Mouse (Mus musculus) lung, embryonic 16.5 days (tissue): ENCODE results near the gene Hoxa5. TPM values are rescaled to one million over a fixed set of nuclear protein-coding genes. Genes with fewer than 3 reads are reported as not detected.

ENCODE experiments used
- ATAC-seq: fragments of 200-750 bp; cut with Nextera tagmentation; 2 replicates; pipeline ENCODE4 v1.8.0; 2017; ENCODE audit warnings: low read depth, mild to moderate bottlenecking, moderate library complexity
- H3K27ac ChIP-seq: fragments of 300-500 bp; sonication (generic); 2 replicates; pipeline ENCODE4 v1.5.1; 2014; ENCODE audit warnings: mild to moderate bottlenecking, control low read depth, low read length
- H3K27me3 ChIP-seq: fragments of 300-500 bp; sonication (generic); 2 replicates; pipeline ENCODE4 v1.6.1; 2014; ENCODE audit warnings: low read depth, low read length, mixed read lengths; ENCODE audit not compliant: control insufficient read depth, insufficient read depth
- H3K36me3 ChIP-seq: fragments of 300-500 bp; sonication (generic); 2 replicates; pipeline ENCODE4 v1.6.1; 2014; ENCODE audit warnings: low read length; ENCODE audit not compliant: control insufficient read depth, insufficient read depth
- H3K4me1 ChIP-seq: fragments of 300-500 bp; sonication (generic); replicated peaks from 2 replicates; pipeline ENCODE4 v1.6.1; 2014; ENCODE audit warnings: low read length, mixed read lengths; ENCODE audit not compliant: control insufficient read depth, insufficient read depth
- H3K4me2 ChIP-seq: fragments of 300-500 bp; sonication (generic); 2 replicates; pipeline ENCODE4 v1.6.1; 2014; ENCODE audit warnings: low read depth, low read length, control low read depth
- H3K4me3 ChIP-seq: fragments of 300-500 bp; sonication (generic); 2 replicates; pipeline ENCODE4 v1.5.1; 2014; ENCODE audit warnings: mild to moderate bottlenecking, low read length, control low read depth
- H3K9ac ChIP-seq: fragments of 300-500 bp; sonication (generic); 2 replicates; pipeline ENCODE4 v1.6.1; 2014; ENCODE audit warnings: low read length, control low read depth
- H3K9me3 ChIP-seq: fragments of 300-500 bp; sonication (generic); 2 replicates; pipeline ENCODE4 v1.6.1; 2016; ENCODE audit warnings: low read length; ENCODE audit not compliant: control insufficient read depth
- WGBS: fragments of 180-500 bp; shearing (Covaris S2); extraction: QIAGEN DNeasy Blood & Tissue Kit; methylation state at CpG from one replicate; pipeline ENCODE4 v1.1.7; 2014; 5-methylcytosine and 5-hydroxymethylcytosine counted together
- polyA plus RNA-seq: library from polyadenylated mRNA; unstranded; fragments of >200 nt; fragmentation: Nextera tagmentation; extraction: Ambion mirVana; gene quantifications from 2 replicates; pipeline ENCODE4 v1.2.1, GENCODE M21; 2015

The Hoxa5 gene
- polyA plus RNA-seq, 1 experiment from 2014 or later, result 36.3 TPM

GRCm38 (mm10) chr6:52159164-52159761 is 45.1 kb downstream of the Hoxa5 start:
- Histone ChIP-seq H3K36me3 (no peaks in the 10 kb centered on the region), H3K27ac (peak overlapping the region; percentile 98), H3K9ac (peak overlapping the region; percentile 85), H3K4me3 (peak overlapping the region; percentile 80), H3K27me3 (peaks cover 52% of the 10 kb centered on the region), H3K4me1 (peaks cover 10% of the 10 kb centered on the region), H3K9me3 (no peaks in the 10 kb centered on the region), H3K4me2 (peak overlapping the region; percentile 96)
- peak; percentile 24; the same call in 1 of the 2 replicates for ATAC-seq
- WGBS, result 3% methylated on average over 12 of the region's 12 CpGs

GRCm38 (mm10) chr6:52158276-52159051 is 45.9 kb downstream of the Hoxa5 start, which contains the start of gene Hoxa1:
Gene Hoxa1 (minus strand): TSS chr6:52158317.
- Histone ChIP-seq H3K27me3 (peaks cover 57% of the 10 kb centered on the region), H3K4me1 (peaks cover 10% of the 10 kb centered on the region), H3K4me3 (peak within 1 kb of the TSS; percentile 80), H3K9me3 (no peaks in the 10 kb centered on the region), H3K36me3 (no peaks in the 10 kb centered on the region), H3K27ac (peak within 1 kb of the TSS; percentile 98), H3K9ac (peak within 1 kb of the TSS; percentile 85), H3K4me2 (peak within 1 kb of the TSS; percentile 96)
- under 1% methylated on average over 45 of the region's 55 CpGs for WGBS
- peak; percentile 88 for ATAC-seq

DNA sequence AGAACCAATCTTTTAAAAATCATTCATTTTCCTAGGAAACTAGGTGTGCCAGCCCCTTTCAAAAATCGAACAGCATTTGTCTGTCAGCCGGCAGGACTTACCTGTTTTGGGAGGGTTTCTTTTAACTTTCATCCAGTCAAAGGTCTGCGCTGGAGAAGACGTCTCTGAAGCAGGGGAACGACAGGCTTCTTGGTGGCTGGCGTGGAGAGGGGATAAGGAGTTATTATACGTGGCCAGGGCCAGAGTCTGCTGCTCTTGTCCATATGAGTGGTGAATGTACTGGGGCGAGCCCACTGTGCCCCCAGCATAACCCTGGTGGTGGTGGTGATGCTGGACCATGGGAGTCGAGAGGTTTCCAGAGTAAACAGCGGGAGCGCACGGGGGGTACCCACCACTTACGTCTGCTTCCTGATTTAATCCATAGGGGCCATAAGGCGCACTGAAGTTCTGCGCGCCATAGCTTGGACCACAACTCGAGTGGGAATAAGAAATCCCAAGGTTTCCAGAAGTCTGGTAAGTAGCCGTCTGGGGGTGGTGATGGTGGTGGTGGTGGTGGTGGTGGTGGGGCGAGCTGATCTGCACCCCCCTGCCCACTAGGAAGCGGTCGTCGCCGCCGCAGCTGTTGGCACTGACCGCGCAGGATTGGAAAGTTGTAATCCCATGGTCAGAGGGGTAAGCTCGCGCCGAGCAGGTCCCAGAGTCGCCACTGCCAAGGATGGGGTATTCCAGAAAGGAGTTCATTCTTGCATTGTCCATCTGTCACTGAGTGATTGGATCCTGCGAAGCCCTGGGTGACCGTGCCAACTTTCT is 46.7 kb downstream of the Hoxa5 start:
- Histone ChIP-seq H3K9me3 (no peaks in the 10 kb centered on the region), H3K4me1 (peaks cover 10% of the 10 kb centered on the region), H3K27me3 (peaks cover 64% of the 10 kb centered on the region), H3K27ac (no peak overlapping the region), H3K4me3 (peak overlapping the region; percentile 80), H3K9ac (peak overlapping the region; percentile 38), H3K4me2 (peak overlapping the region; percentile 96), H3K36me3 (no peaks in the 10 kb centered on the region)
- WGBS, result 1% methylated on average over 32 of the region's 32 CpGs
- no peak for ATAC-seq

DNA sequence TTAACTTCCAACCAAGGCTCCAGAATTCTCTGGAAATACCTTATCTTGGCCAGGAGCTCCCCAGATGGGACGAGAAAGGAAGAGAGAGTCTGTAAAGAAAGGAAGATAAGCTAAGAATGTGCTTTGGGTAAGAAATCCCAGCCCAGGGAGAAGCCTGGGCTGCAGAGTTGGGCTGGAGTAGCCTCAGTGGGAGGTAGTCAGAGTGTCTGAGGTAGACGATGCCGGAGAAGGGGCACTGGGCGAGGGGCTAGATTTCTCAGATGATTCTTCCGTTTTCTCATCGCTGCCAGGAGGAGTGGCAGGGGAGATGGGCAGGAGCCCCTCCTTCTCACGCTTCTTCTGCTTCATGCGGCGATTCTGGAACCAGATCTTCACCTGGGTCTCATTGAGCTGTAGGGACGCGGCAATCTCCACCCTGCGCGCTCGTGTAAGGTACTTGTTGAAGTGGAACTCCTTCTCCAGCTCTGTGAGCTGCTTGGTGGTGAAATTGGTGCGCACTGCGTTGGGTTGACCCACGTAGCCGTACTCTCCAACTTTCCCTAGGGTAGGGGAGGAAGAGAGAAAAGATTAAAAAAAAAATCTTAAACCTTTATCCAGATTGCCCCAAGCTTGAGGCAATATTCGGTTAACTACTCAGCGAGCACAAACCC is 47.7 kb downstream of the Hoxa5 start:
- no peaks in the 10 kb centered on the region for H3K9me3 ChIP-seq
- H3K36me3 ChIP-seq, result no peaks in the 10 kb centered on the region
- ATAC-seq, result no peak
- peaks cover 67% of the 10 kb centered on the region for H3K27me3 ChIP-seq
- no peak overlapping the region for H3K9ac ChIP-seq
- WGBS, result 15% methylated on average over 20 of the region's 20 CpGs
- H3K4me2 ChIP-seq, result peak overlapping the region; percentile 96; the same call in 1 of the 2 replicates
- peaks cover 8% of the 10 kb centered on the region for H3K4me1 ChIP-seq
- H3K4me3 ChIP-seq, result 0 out of 2 replicates have a peak overlapping the region, but pooled peaks have one; percentile 80
- H3K27ac ChIP-seq, result no peak overlapping the region

DNA sequence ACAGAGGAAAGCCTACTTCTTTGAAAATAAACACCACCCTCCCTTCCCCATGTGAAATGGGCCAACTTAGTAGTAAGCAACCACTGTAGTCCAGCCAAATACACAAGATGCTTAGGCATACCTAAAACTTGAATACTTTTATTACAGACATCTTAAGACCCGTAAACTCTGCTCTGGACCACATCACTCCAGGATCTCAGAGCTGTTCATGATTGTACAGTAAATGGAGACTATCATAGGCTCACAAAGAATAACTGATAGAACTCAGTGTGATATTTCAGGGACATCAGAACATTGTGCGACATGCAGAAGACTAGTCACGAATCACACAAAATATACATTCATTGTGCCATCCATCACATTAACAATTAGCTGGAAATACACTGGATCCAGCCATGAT is 48.9 kb downstream of the Hoxa5 start:
- 59% methylated on average over 3 of the region's 3 CpGs for WGBS
- H3K4me2 ChIP-seq, result no peak overlapping the region
- H3K27ac ChIP-seq, result no peak overlapping the region
- no peaks in the 10 kb centered on the region for H3K36me3 ChIP-seq
- peaks cover 7% of the 10 kb centered on the region for H3K4me1 ChIP-seq
- H3K4me3 ChIP-seq, result no peak overlapping the region
- ATAC-seq, result no peak
- no peaks in the 10 kb centered on the region for H3K9me3 ChIP-seq
- H3K27me3 ChIP-seq, result peaks cover 71% of the 10 kb centered on the region
- H3K9ac ChIP-seq, result no peak overlapping the region

- H3K4me3 ChIP-seq, result no peak overlapping the region
- H3K9me3 ChIP-seq, result no peaks in the 10 kb centered on the region
- H3K36me3 ChIP-seq, result no peaks in the 10 kb centered on the region
- H3K4me2 ChIP-seq, result no peak overlapping the region
- peaks cover 2% of the 10 kb centered on the region for H3K4me1 ChIP-seq
- no peak overlapping the region for H3K9ac ChIP-seq
- H3K27me3 ChIP-seq, result peaks cover 72% of the 10 kb centered on the region
- no peak for ATAC-seq
- H3K27ac ChIP-seq, result no peak overlapping the region
- WGBS, result 61% methylated on average over 5 of the region's 5 CpGs
Observed at GRCm38 (mm10) chr6:52154044-52154443, 50.3 kb downstream of the Hoxa5 start.

DNA sequence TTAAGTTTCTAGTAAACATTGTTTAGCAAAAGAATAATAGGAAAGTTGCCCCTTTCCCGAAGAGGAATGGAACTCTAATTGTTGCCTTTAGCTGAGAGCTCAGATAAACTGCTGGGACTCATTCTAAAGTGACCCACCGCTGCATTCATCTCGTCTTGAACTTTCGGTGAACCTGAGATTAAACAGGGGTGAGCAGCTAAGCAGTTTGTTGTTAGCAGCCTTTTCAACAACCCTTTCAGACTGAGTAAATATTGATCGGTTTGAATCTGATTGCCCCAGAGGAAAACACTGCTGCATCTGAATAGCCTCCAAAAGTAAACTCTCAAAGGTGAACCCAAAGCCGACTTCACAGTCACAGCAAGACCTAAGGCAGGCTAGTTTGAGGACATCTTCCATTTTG is 51.1 kb downstream of the Hoxa5 start:
- Histone ChIP-seq H3K9me3 (no peaks in the 10 kb centered on the region), H3K4me3 (no peak overlapping the region), H3K27me3 (peaks cover 72% of the 10 kb centered on the region), H3K27ac (no peak overlapping the region), H3K36me3 (no peaks in the 10 kb centered on the region), H3K4me1 (no peaks in the 10 kb centered on the region; the same call in 1 of the 2 replicates), H3K9ac (no peak overlapping the region), H3K4me2 (no peak overlapping the region)
- ATAC-seq, result no peak
- WGBS, result 20% methylated on average over 6 of the region's 6 CpGs

GRCm38 (mm10) chr6:52152226-52153193 is 51.9 kb downstream of the Hoxa5 start:
- Histone ChIP-seq H3K9me3 (no peaks in the 10 kb centered on the region), H3K36me3 (no peaks in the 10 kb centered on the region), H3K27me3 (peaks cover 67% of the 10 kb centered on the region), H3K9ac (no peak overlapping the region), H3K4me2 (no peak overlapping the region), H3K4me1 (no peaks in the 10 kb centered on the region; the same call in 1 of the 2 replicates), H3K4me3 (no peak overlapping the region), H3K27ac (no peak overlapping the region)
- WGBS, result 37% methylated on average over 16 of the region's 16 CpGs
- no peak for ATAC-seq
